Mouse (Mus musculus) liver, embryonic 11.5 days (tissue): ENCODE measurements at regions not wholly inside any gene's neighbourhood (a gene's known extent, or its start where the extent isn't known, plus 50 kb on each side); places are given as distances from the start of the nearest gene placed in this dataset.

Experiments
- ATAC-seq: fragments of 200-750 bp; cut with Nextera tagmentation; replicated peaks from 2 replicates; pipeline ENCODE4 v1.8.0; 2017; ENCODE audit warnings: moderate number of reproducible peaks, mild to moderate bottlenecking, moderate TSS enrichment, moderate library complexity; ENCODE audit not compliant: low FRiP score
- DNase-seq: peaks from one replicate; pipeline ENCODE4 v3.0.0-alpha.2; 2017; ENCODE audit warnings: low spot score
- H3K27ac ChIP-seq: fragments of 300-500 bp; sonication (generic); 2 replicates; pipeline ENCODE4 v1.5.1; 2014; ENCODE audit warnings: mild to moderate bottlenecking, low read depth, low read length, control low read depth
- H3K27me3 ChIP-seq: fragments of 300-500 bp; sonication (generic); replicated peaks from 2 replicates; pipeline ENCODE4 v1.6.1; 2014; ENCODE audit warnings: low read length, mixed read lengths; ENCODE audit not compliant: control insufficient read depth, insufficient read depth
- H3K36me3 ChIP-seq: fragments of 300-500 bp; sonication (generic); 2 replicates; pipeline ENCODE4 v1.6.1; 2014; ENCODE audit warnings: mild to moderate bottlenecking, low read length, moderate library complexity, mixed read lengths; ENCODE audit not compliant: control insufficient read depth, insufficient read depth
- H3K4me1 ChIP-seq: fragments of 300-500 bp; sonication (generic); replicated peaks from 2 replicates; pipeline ENCODE4 v1.6.1; 2014; ENCODE audit warnings: low read length, mixed read lengths; ENCODE audit not compliant: control insufficient read depth, insufficient read depth
- H3K4me2 ChIP-seq: fragments of 300-500 bp; sonication (generic); 2 replicates; pipeline ENCODE4 v1.6.1; 2014; ENCODE audit warnings: mild to moderate bottlenecking, control low read depth, moderate library complexity
- H3K4me3 ChIP-seq: fragments of 300-500 bp; sonication (generic); 2 replicates; pipeline ENCODE4 v1.5.1; 2014; ENCODE audit warnings: low read depth, low read length, control low read depth
- H3K9ac ChIP-seq: fragments of 300-500 bp; sonication (generic); 2 replicates; pipeline ENCODE4 v1.6.1; 2014; ENCODE audit warnings: low read depth, low read length, control low read depth
- H3K9me3 ChIP-seq: fragments of 300-500 bp; sonication (generic); 2 replicates; pipeline ENCODE4 v1.6.1; 2016; ENCODE audit warnings: low read length, inconsistent platforms, mixed read lengths; ENCODE audit not compliant: control insufficient read depth
- WGBS: fragments of 180-500 bp; shearing (Covaris S2); extraction: QIAGEN DNeasy Blood & Tissue Kit; methylation state at CpG from one replicate; pipeline ENCODE4 v1.1.7; 2014; 5-methylcytosine and 5-hydroxymethylcytosine counted together

- Histone ChIP-seq H3K27me3 (no peaks in the 10 kb centered on the region), H3K4me1 (no peaks in the 10 kb centered on the region), H3K4me3 (no peak overlapping the region), H3K4me2 (no peak overlapping the region), H3K9me3 (no peaks in the 10 kb centered on the region), H3K36me3 (no peaks in the 10 kb centered on the region), H3K27ac (no peak overlapping the region), H3K9ac (no peak overlapping the region)
- DNase-seq (no peak), ATAC-seq (no peak)
- 37% methylated on average over 4 of the region's 4 CpGs for WGBS
Measured at GRCm38 (mm10) chr9:86044098-86044497, 201.9 kb downstream of the Tpbg start.

- Histone ChIP-seq H3K4me3 (no peak overlapping the region), H3K4me2 (no peak overlapping the region), H3K9me3 (no peaks in the 10 kb centered on the region), H3K27me3 (no peaks in the 10 kb centered on the region), H3K9ac (no peak overlapping the region), H3K27ac (no peak overlapping the region), H3K36me3 (no peaks in the 10 kb centered on the region), H3K4me1 (no peaks in the 10 kb centered on the region)
- 80% methylated on average over 4 of the region's 4 CpGs for WGBS
- DNase-seq (no peak), ATAC-seq (no peak)
Measured at GRCm38 (mm10) chr9:86058116-86058515, 215.9 kb downstream of the Tpbg start.

GRCm38 (mm10) chr9:86060049-86060448 is 217.9 kb downstream of the Tpbg start:
- Histone ChIP-seq H3K9ac (no peak overlapping the region), H3K27ac (no peak overlapping the region), H3K4me3 (no peak overlapping the region), H3K9me3 (no peaks in the 10 kb centered on the region), H3K36me3 (no peaks in the 10 kb centered on the region), H3K4me1 (no peaks in the 10 kb centered on the region), H3K27me3 (no peaks in the 10 kb centered on the region), H3K4me2 (no peak overlapping the region)
- DNase-seq (no peak), ATAC-seq (no peak)
- 79% methylated on average over 6 of the region's 6 CpGs for WGBS

- H3K4me2 ChIP-seq: no peak overlapping the region
- WGBS: 89% methylated on average over 4 of the region's 4 CpGs
- no peak overlapping the region for H3K9ac ChIP-seq
- H3K4me3 ChIP-seq: no peak overlapping the region
- no peaks in the 10 kb centered on the region for H3K27me3 ChIP-seq
- no peaks in the 10 kb centered on the region for H3K36me3 ChIP-seq
- H3K27ac ChIP-seq: no peak overlapping the region
- DNase-seq (no peak), ATAC-seq (no peak)
- H3K4me1 ChIP-seq: no peaks in the 10 kb centered on the region
- no peaks in the 10 kb centered on the region for H3K9me3 ChIP-seq
Measured at GRCm38 (mm10) chr9:86061230-86061629, 219.1 kb downstream of the Tpbg start.

- DNase-seq: no peak
- Histone ChIP-seq H3K36me3 (no peaks in the 10 kb centered on the region), H3K4me2 (no peak overlapping the region), H3K9me3 (no peaks in the 10 kb centered on the region), H3K27me3 (no peaks in the 10 kb centered on the region), H3K27ac (no peak overlapping the region), H3K4me1 (no peaks in the 10 kb centered on the region), H3K9ac (no peak overlapping the region), H3K4me3 (no peak overlapping the region)
- ATAC-seq: no peak
Measured at GRCm38 (mm10) chr9:86079275-86079674, 237.1 kb downstream of the Tpbg start.

- Histone ChIP-seq H3K9ac (no peak overlapping the region), H3K4me1 (no peaks in the 10 kb centered on the region), H3K4me2 (no peak overlapping the region), H3K9me3 (no peaks in the 10 kb centered on the region), H3K36me3 (no peaks in the 10 kb centered on the region), H3K27ac (no peak overlapping the region), H3K4me3 (no peak overlapping the region), H3K27me3 (no peaks in the 10 kb centered on the region)
- DNase-seq: no peak
- no peak for ATAC-seq
- WGBS: 77% methylated on average over 6 of the region's 6 CpGs
Measured at GRCm38 (mm10) chr9:86081873-86082272, 239.7 kb downstream of the Tpbg start.

GRCm38 (mm10) chr9:86092998-86093397 is 250.8 kb downstream of the Tpbg start:
- no peaks in the 10 kb centered on the region for H3K36me3 ChIP-seq
- H3K4me2 ChIP-seq: no peak overlapping the region
- H3K4me3 ChIP-seq: no peak overlapping the region
- H3K9me3 ChIP-seq: no peaks in the 10 kb centered on the region
- no peak overlapping the region for H3K27ac ChIP-seq
- no peaks in the 10 kb centered on the region for H3K27me3 ChIP-seq
- no peak overlapping the region for H3K9ac ChIP-seq
- no peak for DNase-seq
- no peak for ATAC-seq
- H3K4me1 ChIP-seq: no peaks in the 10 kb centered on the region

- no peak overlapping the region for H3K27ac ChIP-seq
Measured at GRCm38 (mm10) chr9:86095460-86095859, 253.3 kb downstream of the Tpbg start.

GRCm38 (mm10) chr9:86096246-86096645 is 254.1 kb downstream of the Tpbg start:
- H3K4me3 ChIP-seq: no peak overlapping the region
- ATAC-seq (no peak), DNase-seq (no peak)
- WGBS: 65% methylated on average over 1 of the region's 1 CpGs
- no peaks in the 10 kb centered on the region for H3K36me3 ChIP-seq
- no peaks in the 10 kb centered on the region for H3K9me3 ChIP-seq
- H3K9ac ChIP-seq: no peak overlapping the region
- no peak overlapping the region for H3K4me2 ChIP-seq
- no peaks in the 10 kb centered on the region for H3K4me1 ChIP-seq
- H3K27ac ChIP-seq: no peak overlapping the region
- no peaks in the 10 kb centered on the region for H3K27me3 ChIP-seq

More at GRCm38 (mm10) chr9:86095460-86095859, 253.3 kb downstream of the Tpbg start:
- Histone ChIP-seq H3K4me3 (no peak overlapping the region), H3K4me2 (no peak overlapping the region), H3K4me1 (no peaks in the 10 kb centered on the region), H3K36me3 (no peaks in the 10 kb centered on the region), H3K9me3 (no peaks in the 10 kb centered on the region), H3K9ac (no peak overlapping the region), H3K27me3 (no peaks in the 10 kb centered on the region)
- 71% methylated on average over 2 of the region's 2 CpGs for WGBS
- ATAC-seq (no peak), DNase-seq (no peak)
